11 mouse cellular contexts compared by ENCODE assay signal in the genomic region with DNA sequence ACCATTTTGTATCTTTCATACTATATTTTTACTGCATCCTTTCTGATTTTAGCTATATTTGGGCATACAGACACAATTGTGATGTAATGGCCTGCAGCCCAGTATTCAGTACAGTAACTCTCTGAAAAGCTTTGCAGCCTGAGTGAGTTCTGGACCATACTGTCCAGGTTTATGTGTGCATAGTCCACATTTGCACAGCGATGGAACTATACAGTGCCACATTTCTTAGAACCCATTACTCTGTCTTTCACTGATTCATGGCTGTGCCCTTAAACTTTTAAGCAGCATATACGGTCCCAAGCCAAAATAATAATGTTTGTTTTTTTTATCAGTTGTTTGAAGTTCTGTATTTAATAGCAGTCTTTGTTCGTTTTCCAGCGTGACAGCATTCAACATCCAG. TPM values are rescaled to one million over a fixed set of nuclear protein-coding genes. Genes with fewer than 3 reads are reported as not detected.
A peak's percentile ranks its signal among the peaks of the same experiment; 100 is the strongest.
DNase-seq lines count a peak whose midpoint lies in the region; ATAC-seq and TF ChIP-seq lines count a peak whose summit lies in the region.
"Had no signal": no experiment of that assay in that cellular context is flagged by ENCODE, and none has a peak within 500 bp of the region (broad histone marks: within the 10 kb centered on the region; RNA-seq: fewer than 3 reads in every experiment).

No protein-coding gene starts in this region.

- no peak overlapping the region for H3K4me2 ChIP-seq in hindbrain, embryonic 11.5 days (replicated peaks; ENCODE audit: low read depth, low read length)
- H3K4me2 ChIP-seq in hindbrain, embryonic 16.5 days (ENCODE audit: low read length): no peak overlapping the region
- peak overlapping the region; percentile 49; the same call in 1 of the 2 replicates for H3K4me2 ChIP-seq in forebrain, embryonic 15.5 days (replicated peaks)
- H3K4me2 ChIP-seq in hindbrain, embryonic 15.5 days: 0 out of 2 replicates have a peak overlapping the region, but pooled peaks have one; percentile 57
- peak overlapping the region; percentile 57; the same call in 1 of the 2 replicates for H3K4me2 ChIP-seq in midbrain, postnatal 0 days (ENCODE audit: low read depth, low read length, poor library complexity, severe bottlenecking)
- H3K4me2 ChIP-seq in intestine, postnatal 0 days (replicated peaks; ENCODE audit: low read depth): no peak overlapping the region

- H3K27ac ChIP-seq in hindbrain, embryonic 11.5 days (ENCODE audit: low read depth, low read length): no peak overlapping the region
- H3K27ac ChIP-seq in hindbrain, embryonic 16.5 days (ENCODE audit: low read depth, low read length): no peak overlapping the region
- no peak overlapping the region for H3K27ac ChIP-seq in forebrain, embryonic 15.5 days (replicated peaks)
- H3K27ac ChIP-seq in hindbrain, embryonic 15.5 days (replicated peaks): no peak overlapping the region
- H3K27ac ChIP-seq in midbrain, postnatal 0 days (ENCODE audit: low read depth, low read length): no peak overlapping the region
- no peak overlapping the region for H3K27ac ChIP-seq in intestine, postnatal 0 days (ENCODE audit: low read depth, low read length)
- H3K27ac ChIP-seq: embryonic facial prominence, embryonic 12.5 days; liver, embryonic 15.5 days had no signal

- H3K9me3 ChIP-seq in hindbrain, embryonic 11.5 days (ENCODE audit: control insufficient read depth, low read length): no peaks in the 10 kb centered on the region
- H3K9me3 ChIP-seq in hindbrain, embryonic 16.5 days (ENCODE audit: control insufficient read depth, low read length): no peaks in the 10 kb centered on the region
- H3K9me3 ChIP-seq in forebrain, embryonic 15.5 days: no peaks in the 10 kb centered on the region
- H3K9me3 ChIP-seq in hindbrain, embryonic 15.5 days: no peaks in the 10 kb centered on the region
- no peaks in the 10 kb centered on the region for H3K9me3 ChIP-seq in midbrain, postnatal 0 days (ENCODE audit: low read length)
- no peaks in the 10 kb centered on the region for H3K9me3 ChIP-seq in intestine, postnatal 0 days (ENCODE audit: control insufficient read depth)
- H3K9me3 ChIP-seq: embryonic facial prominence, embryonic 12.5 days; liver, embryonic 15.5 days; megakaryocyte, embryonic 14.5 days had no signal

- H3K4me1 ChIP-seq in hindbrain, embryonic 11.5 days (replicated peaks; ENCODE audit: control insufficient read depth, insufficient read depth, low read length): no peaks in the 10 kb centered on the region
- H3K4me1 ChIP-seq in hindbrain, embryonic 16.5 days (ENCODE audit: control insufficient read depth, insufficient read depth, low read depth, low read length): no peaks in the 10 kb centered on the region; the same call in 1 of the 2 replicates
- H3K4me1 ChIP-seq in forebrain, embryonic 15.5 days: peaks cover 14% of the 10 kb centered on the region
- H3K4me1 ChIP-seq in hindbrain, embryonic 15.5 days (replicated peaks): peaks cover 13% of the 10 kb centered on the region
- H3K4me1 ChIP-seq in midbrain, postnatal 0 days (ENCODE audit: insufficient read depth, low read length): no peaks in the 10 kb centered on the region
- no peaks in the 10 kb centered on the region for H3K4me1 ChIP-seq in intestine, postnatal 0 days (replicated peaks; ENCODE audit: control insufficient read depth, insufficient read depth, low read length)
- H3K4me1 ChIP-seq: liver, embryonic 15.5 days; megakaryocyte, embryonic 14.5 days had no signal

- H3K27me3 ChIP-seq in hindbrain, embryonic 11.5 days (ENCODE audit: control insufficient read depth, insufficient read depth, low read length): no peaks in the 10 kb centered on the region
- no peaks in the 10 kb centered on the region for H3K27me3 ChIP-seq in hindbrain, embryonic 16.5 days (replicated peaks; ENCODE audit: control insufficient read depth, insufficient read depth, low read length)
- no peaks in the 10 kb centered on the region for H3K27me3 ChIP-seq in forebrain, embryonic 15.5 days
- H3K27me3 ChIP-seq in hindbrain, embryonic 15.5 days: no peaks in the 10 kb centered on the region
- no peaks in the 10 kb centered on the region for H3K27me3 ChIP-seq in midbrain, postnatal 0 days (ENCODE audit: insufficient read depth, low read length)
- H3K27me3 ChIP-seq in intestine, postnatal 0 days (replicated peaks; ENCODE audit: control insufficient read depth, insufficient read depth, low read length): no peaks in the 10 kb centered on the region
- H3K27me3 ChIP-seq: embryonic facial prominence, embryonic 12.5 days; liver, embryonic 15.5 days; megakaryocyte, embryonic 14.5 days had no signal

- peak; percentile 23; the same call in 1 of the 2 replicates for ATAC-seq in hindbrain, embryonic 11.5 days (ENCODE audit: low FRiP score)
- ATAC-seq in hindbrain, embryonic 16.5 days: no peak
- ATAC-seq in forebrain, embryonic 15.5 days (replicated peaks): no peak
- 0 out of 2 replicates have a peak, but pooled peaks have one; percentile 12 for ATAC-seq in hindbrain, embryonic 15.5 days (ENCODE audit: low FRiP score, low read depth)
- ATAC-seq in midbrain, postnatal 0 days (ENCODE audit: low FRiP score): no peak
- ATAC-seq in intestine, postnatal 0 days: no peak

- TF ChIP-seq CTCF in midbrain, postnatal 0 days (IDR thresholded peaks at IDR 0.05): no peak
- TF ChIP-seq CTCF in intestine, postnatal 0 days (IDR thresholded peaks at IDR 0.05; ENCODE audit: low read depth): no peak

- DNase-seq in hindbrain, embryonic 11.5 days (ENCODE audit: low spot score): no peak
- DNase-seq in midbrain, postnatal 0 days (ENCODE audit: low spot score): no peak
- no peak for DNase-seq in embryo, embryonic 10.5 days (ENCODE audit: low spot score)
- DNase-seq: gastrocnemius, postnatal 36 days had no signal

- WGBS in hindbrain, embryonic 11.5 days: 70% methylated on average over 4 of the region's 4 CpGs
- 42% methylated on average over 4 of the region's 4 CpGs for WGBS in hindbrain, embryonic 16.5 days
- 14% methylated on average over 4 of the region's 4 CpGs for WGBS in forebrain, embryonic 15.5 days
- 46% methylated on average over 4 of the region's 4 CpGs for WGBS in hindbrain, embryonic 15.5 days
- WGBS in midbrain, postnatal 0 days: 32% methylated on average over 4 of the region's 4 CpGs
- 53% methylated on average over 4 of the region's 4 CpGs for WGBS in intestine, postnatal 0 days

- no peak overlapping the region for H3K4me3 ChIP-seq in hindbrain, embryonic 11.5 days (ENCODE audit: low read depth, low read length)
- H3K4me3 ChIP-seq in hindbrain, embryonic 16.5 days (ENCODE audit: low read length): no peak overlapping the region
- H3K4me3 ChIP-seq in forebrain, embryonic 15.5 days: no peak overlapping the region
- H3K4me3 ChIP-seq in hindbrain, embryonic 15.5 days: no peak overlapping the region
- H3K4me3 ChIP-seq in midbrain, postnatal 0 days (ENCODE audit: low read depth, low read length): no peak overlapping the region
- no peak overlapping the region for H3K4me3 ChIP-seq in intestine, postnatal 0 days (ENCODE audit: low read depth, low read length)
- H3K4me3 ChIP-seq: liver, embryonic 15.5 days; megakaryocyte, embryonic 14.5 days had no signal

- H3K9ac ChIP-seq in hindbrain, embryonic 11.5 days (ENCODE audit: low read depth, low read length): no peak overlapping the region
- H3K9ac ChIP-seq in hindbrain, embryonic 16.5 days (ENCODE audit: low read depth, low read length): no peak overlapping the region
- no peak overlapping the region for H3K9ac ChIP-seq in forebrain, embryonic 15.5 days (replicated peaks)
- no peak overlapping the region for H3K9ac ChIP-seq in hindbrain, embryonic 15.5 days
- H3K9ac ChIP-seq in midbrain, postnatal 0 days (replicated peaks; ENCODE audit: low read length, poor library complexity, severe bottlenecking): no peak overlapping the region
- no peak overlapping the region for H3K9ac ChIP-seq in intestine, postnatal 0 days (ENCODE audit: low read depth, low read length)
- H3K9ac ChIP-seq: embryonic facial prominence, embryonic 12.5 days; liver, embryonic 15.5 days had no signal

- H3K36me3 ChIP-seq in hindbrain, embryonic 11.5 days (ENCODE audit: control insufficient read depth, insufficient read depth, low read length): no peaks in the 10 kb centered on the region
- no peaks in the 10 kb centered on the region for H3K36me3 ChIP-seq in hindbrain, embryonic 16.5 days (ENCODE audit: control insufficient read depth, insufficient read depth, low read length)
- no peaks in the 10 kb centered on the region for H3K36me3 ChIP-seq in forebrain, embryonic 15.5 days
- no peaks in the 10 kb centered on the region for H3K36me3 ChIP-seq in hindbrain, embryonic 15.5 days
- no peaks in the 10 kb centered on the region for H3K36me3 ChIP-seq in midbrain, postnatal 0 days (ENCODE audit: insufficient read depth, low read length)
- H3K36me3 ChIP-seq in intestine, postnatal 0 days (ENCODE audit: control insufficient read depth, insufficient read depth): no peaks in the 10 kb centered on the region
- H3K36me3 ChIP-seq: embryonic facial prominence, embryonic 12.5 days had no signal

RNA-seq across cellular contexts. Expression of gene Vcam1, which starts 25.2 kb away (rescaled TPM):
- polyA plus RNA-seq in hindbrain, embryonic 11.5 days (2014; fragmentation: Nextera tagmentation; extraction: Ambion mirVana): 76.3 and 86.3 TPM in 2 replicates
- 38.7 and 42.0 TPM in 2 replicates for polyA plus RNA-seq in hindbrain, embryonic 16.5 days (2015; fragmentation: Nextera tagmentation; extraction: Ambion mirVana)
- 26.2 and 29.2 TPM in 2 replicates for polyA plus RNA-seq in forebrain, embryonic 15.5 days (2015; fragmentation: Nextera tagmentation; extraction: Ambion mirVana)
- polyA plus RNA-seq in hindbrain, embryonic 15.5 days (2015; fragmentation: Nextera tagmentation; extraction: Ambion mirVana): 36.2 TPM in 2 replicates
- total RNA-seq in midbrain, postnatal 0 days (2014; rRNA removed): 36.2 and 46.4 TPM in 2 replicates
- 34.4 and 37.5 TPM in 2 replicates for polyA plus RNA-seq in midbrain, postnatal 0 days (2015; fragmentation: Nextera tagmentation; extraction: Ambion mirVana)
- 6.4 and 7.2 TPM in 2 replicates for polyA plus RNA-seq in intestine, postnatal 0 days (2015; fragmentation: Nextera tagmentation; extraction: Ambion mirVana)

Comparison
In these comparisons a context has a peak if more than half of its experiments do, and no peak if none do; other contexts are left out.
1. ATAC-seq: peak in hindbrain, embryonic 11.5 days (single experiment) and hindbrain, embryonic 15.5 days (single experiment); none in hindbrain, embryonic 16.5 days (single experiment), forebrain, embryonic 15.5 days (single experiment), midbrain, postnatal 0 days (single experiment) and intestine, postnatal 0 days (single experiment).
2. H3K4me2 ChIP-seq: peak in forebrain, embryonic 15.5 days (single experiment), hindbrain, embryonic 15.5 days (single experiment) and midbrain, postnatal 0 days (single experiment); none in hindbrain, embryonic 11.5 days (single experiment), hindbrain, embryonic 16.5 days (single experiment) and intestine, postnatal 0 days (single experiment).